Mouse (Mus musculus): ENCODE data around the gene Hif3a. TPM values are rescaled to one million over a fixed set of nuclear protein-coding genes. Genes with fewer than 3 reads are reported as not detected.
A peak's percentile ranks its signal among the peaks of the same experiment; 100 is the strongest.

Gene Hif3a
- polyA plus RNA-seq, 1 experiment from 2014 or later: 29.0 TPM

- peaks cover 67% of the 10 kb centered on the region for H3K4me1 ChIP-seq
- H3K27ac ChIP-seq: 0 out of 2 replicates have a peak overlapping the region, but pooled peaks have one; percentile 17
- peak overlapping the region; percentile 72 for H3K4me2 ChIP-seq
- no peaks in the 10 kb centered on the region for H3K9me3 ChIP-seq
- H3K9ac ChIP-seq: peak overlapping the region; percentile 69; the same call in 1 of the 2 replicates
- no peak for ATAC-seq (ENCODE audit: insufficient number of reproducible peaks, low FRiP score, low TSS enrichment, low read depth)
- H3K4me3 ChIP-seq: peak overlapping the region; percentile 65
- H3K27me3 ChIP-seq: no peaks in the 10 kb centered on the region
- H3K36me3 ChIP-seq: peaks cover 34% of the 10 kb centered on the region
- 76% methylated on average over 4 of the region's 4 CpGs for WGBS
These were observed 66.9 kb downstream of the Hif3a start for GRCm38 (mm10) chr7:16995345-16995744.

- Histone ChIP-seq H3K36me3 (peaks cover 26% of the 10 kb centered on the region), H3K27me3 (no peaks in the 10 kb centered on the region), H3K4me1 (peaks cover 74% of the 10 kb centered on the region), H3K4me2 (peak overlapping the region; percentile 72), H3K4me3 (peak overlapping the region; percentile 65), H3K9ac (peak overlapping the region; percentile 69), H3K27ac (peak overlapping the region; percentile 92), H3K9me3 (no peaks in the 10 kb centered on the region)
- 2% methylated on average over 20 of the region's 20 CpGs for WGBS
- ATAC-seq (ENCODE audit: insufficient number of reproducible peaks, low FRiP score, low TSS enrichment, low read depth): no peak
These were observed 67.8 kb downstream of the Hif3a start for GRCm38 (mm10) chr7:16994400-16994799.

- ATAC-seq (ENCODE audit: insufficient number of reproducible peaks, low FRiP score, low TSS enrichment, low read depth): peak; percentile 96
- Histone ChIP-seq H3K27me3 (no peaks in the 10 kb centered on the region), H3K27ac (peak overlapping the region; percentile 92), H3K36me3 (peaks cover 22% of the 10 kb centered on the region), H3K9me3 (no peaks in the 10 kb centered on the region), H3K4me3 (peak overlapping the region; percentile 65), H3K9ac (peak overlapping the region; percentile 69), H3K4me1 (peaks cover 71% of the 10 kb centered on the region), H3K4me2 (peak overlapping the region; percentile 72)
- under 1% methylated on average over 27 of the region's 27 CpGs for WGBS
These were observed 68.4 kb downstream of the Hif3a start for GRCm38 (mm10) chr7:16993651-16994399.

GRCm38 (mm10) chr7:16992451-16992807 is 69.8 kb downstream of the Hif3a start, which contains the start of gene Ccdc8:
Ccdc8 (plus strand) TSS chr7:16992708.
- Histone ChIP-seq H3K27ac (peak within 1 kb of the TSS; percentile 92), H3K9me3 (no peaks in the 10 kb centered on the region), H3K4me1 (peaks cover 75% of the 10 kb centered on the region), H3K4me3 (peak within 1 kb of the TSS; percentile 65), H3K36me3 (peaks cover 8% of the 10 kb centered on the region), H3K4me2 (peak within 1 kb of the TSS; percentile 72), H3K9ac (no peak within 1 kb of the TSS), H3K27me3 (no peaks in the 10 kb centered on the region)
- ATAC-seq (ENCODE audit: insufficient number of reproducible peaks, low FRiP score, low TSS enrichment, low read depth): no peak
- WGBS: 91% methylated on average over 5 of the region's 5 CpGs

GRCm38 (mm10) chr7:16991681-16992450 is 70.4 kb downstream of the Hif3a start:
- H3K4me3 ChIP-seq: no peak overlapping the region
- 43% methylated on average over 18 of the region's 18 CpGs for WGBS

GRCm38 (mm10) chr7:16990006-16990744 is 72.1 kb downstream of the Hif3a start:
- Histone ChIP-seq H3K36me3 (no peaks in the 10 kb centered on the region), H3K9ac (no peak overlapping the region), H3K27me3 (no peaks in the 10 kb centered on the region), H3K4me2 (0 out of 2 replicates have a peak overlapping the region, but pooled peaks have one; percentile 14), H3K9me3 (no peaks in the 10 kb centered on the region), H3K4me1 (peaks cover 55% of the 10 kb centered on the region), H3K27ac (peak overlapping the region; percentile 92), H3K4me3 (no peak overlapping the region)
- no peak for ATAC-seq (ENCODE audit: insufficient number of reproducible peaks, low FRiP score, low TSS enrichment, low read depth)
- 32% methylated on average over 15 of the region's 15 CpGs for WGBS

More at GRCm38 (mm10) chr7:16991681-16992450, 70.4 kb downstream of the Hif3a start:
- Histone ChIP-seq H3K27ac (peak overlapping the region; percentile 92), H3K9ac (no peak overlapping the region), H3K4me1 (peaks cover 71% of the 10 kb centered on the region), H3K4me2 (peak overlapping the region; percentile 27; the same call in 1 of the 2 replicates), H3K36me3 (peaks cover 4% of the 10 kb centered on the region; the same call in 1 of the 2 replicates), H3K27me3 (no peaks in the 10 kb centered on the region), H3K9me3 (no peaks in the 10 kb centered on the region)
- ATAC-seq (ENCODE audit: insufficient number of reproducible peaks, low FRiP score, low TSS enrichment, low read depth): peak; percentile 64

GRCm38 (mm10) chr7:16988405-16988804 is 73.8 kb downstream of the Hif3a start:
- Histone ChIP-seq H3K9me3 (no peaks in the 10 kb centered on the region), H3K36me3 (no peaks in the 10 kb centered on the region), H3K9ac (no peak overlapping the region), H3K4me2 (no peak overlapping the region), H3K27ac (peak overlapping the region; percentile 47), H3K4me1 (peaks cover 46% of the 10 kb centered on the region), H3K4me3 (no peak overlapping the region), H3K27me3 (no peaks in the 10 kb centered on the region)
- 20% methylated on average over 3 of the region's 3 CpGs for WGBS
- ATAC-seq (ENCODE audit: insufficient number of reproducible peaks, low FRiP score, low TSS enrichment, low read depth): no peak; the same call in 1 of the 2 replicates

- H3K9ac ChIP-seq: no peak overlapping the region
- no peak for ATAC-seq (ENCODE audit: insufficient number of reproducible peaks, low FRiP score, low TSS enrichment, low read depth)
- peak overlapping the region; percentile 47 for H3K27ac ChIP-seq
- 24% methylated on average over 7 of the region's 7 CpGs for WGBS
- no peaks in the 10 kb centered on the region for H3K36me3 ChIP-seq
- no peaks in the 10 kb centered on the region for H3K27me3 ChIP-seq
- H3K4me3 ChIP-seq: no peak overlapping the region
- no peaks in the 10 kb centered on the region for H3K9me3 ChIP-seq
- no peak overlapping the region for H3K4me2 ChIP-seq
- H3K4me1 ChIP-seq: peaks cover 48% of the 10 kb centered on the region
These were observed 74.6 kb downstream of the Hif3a start for GRCm38 (mm10) chr7:16987541-16988149.

GRCm38 (mm10) chr7:16982859-16983568 is 79.2 kb downstream of the Hif3a start, which contains the start of gene Gm42372:
Gm42372 (plus strand) TSS chr7:16983086.
- H3K36me3 ChIP-seq: no peaks in the 10 kb centered on the region
- no peak for ATAC-seq (ENCODE audit: insufficient number of reproducible peaks, low FRiP score, low TSS enrichment, low read depth)
- peak within 1 kb of the TSS; percentile 15 for H3K4me3 ChIP-seq
- 0 out of 2 replicates have a peak within 1 kb of the TSS, but pooled peaks have one; percentile 27 for H3K27ac ChIP-seq
- H3K9me3 ChIP-seq: no peaks in the 10 kb centered on the region
- no peaks in the 10 kb centered on the region for H3K27me3 ChIP-seq
- WGBS: 21% methylated on average over 26 of the region's 26 CpGs
- H3K4me2 ChIP-seq: peak within 1 kb of the TSS; percentile 32
- H3K9ac ChIP-seq: no peak within 1 kb of the TSS
- peaks cover 26% of the 10 kb centered on the region for H3K4me1 ChIP-seq
